Mouse (Mus musculus) embryo, embryonic 9.5 days (tissue): ENCODE results near the gene Olfr1138.

Experiments used
- DNase-seq: peaks from one replicate; pipeline ENCODE4 v3.0.0-alpha.2; 2017; ENCODE audit errors: extremely low spot score

Olfr1138 gene

GRCm38 (mm10) chr2:87739878-87740277 lies at the start of gene Olfr1138:
Gene Olfr1138 (minus strand): TSS chr2:87739978.
- no peak for DNase-seq

DNA sequence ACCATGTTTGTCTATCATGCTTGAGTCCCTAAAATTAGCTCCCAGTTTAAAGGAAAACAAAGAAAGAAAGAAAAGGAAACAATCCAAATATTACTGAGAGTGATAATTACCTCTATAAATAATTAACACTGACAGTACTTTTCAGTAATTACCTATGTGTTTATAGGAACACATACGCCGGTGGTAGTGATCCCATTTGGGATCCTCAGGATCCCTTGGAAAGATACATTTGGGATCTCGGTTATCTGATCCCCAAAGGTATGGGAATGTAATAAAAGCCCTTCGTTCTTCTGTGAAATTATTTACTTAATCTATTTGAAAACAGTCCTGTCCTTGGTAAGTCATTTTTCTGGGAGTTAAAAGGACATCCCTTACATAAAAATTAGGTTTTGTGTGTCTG lies 39.4 kb upstream of the Olfr1138 start, which contains the start of gene Olfr152:
Gene Olfr152 (plus strand): TSS at position 301 of the 400 bp plus-strand sequence.
- no peak for DNase-seq

DNA sequence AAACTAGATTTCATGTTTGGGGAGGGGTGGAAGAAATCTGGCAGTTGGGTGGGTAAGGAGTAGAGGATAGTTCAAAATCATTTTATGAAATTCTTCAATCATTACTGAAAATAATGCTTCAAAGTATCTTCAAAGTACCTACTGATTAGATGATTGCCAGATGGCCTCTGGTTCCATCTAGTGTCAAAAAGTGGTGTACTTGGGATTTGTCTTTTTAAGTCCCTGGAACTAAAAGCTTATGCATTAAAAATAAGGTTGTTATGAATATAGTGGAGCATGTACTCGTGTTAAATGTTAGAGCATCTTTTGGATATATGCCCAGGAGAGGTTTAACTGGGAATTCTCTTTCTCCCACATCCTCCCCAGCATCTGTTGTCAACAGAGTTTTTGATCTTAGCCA lies 36.4 kb upstream of the Olfr1138 start:
- DNase-seq: no peak

GRCm38 (mm10) chr2:87753891-87754290 lies 14.1 kb upstream of the Olfr1138 start, which contains the start of gene Olfr1141:
Gene Olfr1141 (minus strand): TSS chr2:87753991.
- no peak for DNase-seq

DNA sequence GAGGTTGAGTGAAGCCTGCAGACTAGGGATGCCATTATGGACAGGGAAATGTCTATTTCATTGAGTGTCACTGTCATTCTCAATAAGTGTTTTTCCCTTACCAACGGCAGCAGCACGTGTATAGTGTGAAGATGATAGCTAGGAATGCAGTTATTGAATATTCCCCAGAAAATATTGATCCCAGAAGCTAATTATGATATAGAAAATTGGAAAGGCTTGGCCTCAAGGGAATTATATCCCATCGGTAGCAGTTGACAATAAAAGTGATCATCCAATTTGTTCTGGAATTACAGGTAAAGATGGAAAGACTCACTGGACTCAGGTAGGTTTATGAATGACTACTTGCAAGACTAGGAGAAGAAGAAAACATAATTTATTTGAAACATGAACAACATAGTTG lies 3.7 kb upstream of the Olfr1138 start, which contains the start of gene Olfr1140:
Gene Olfr1140 (plus strand): TSS at position 301 of the 400 bp plus-strand sequence.
- DNase-seq: no peak

DNA sequence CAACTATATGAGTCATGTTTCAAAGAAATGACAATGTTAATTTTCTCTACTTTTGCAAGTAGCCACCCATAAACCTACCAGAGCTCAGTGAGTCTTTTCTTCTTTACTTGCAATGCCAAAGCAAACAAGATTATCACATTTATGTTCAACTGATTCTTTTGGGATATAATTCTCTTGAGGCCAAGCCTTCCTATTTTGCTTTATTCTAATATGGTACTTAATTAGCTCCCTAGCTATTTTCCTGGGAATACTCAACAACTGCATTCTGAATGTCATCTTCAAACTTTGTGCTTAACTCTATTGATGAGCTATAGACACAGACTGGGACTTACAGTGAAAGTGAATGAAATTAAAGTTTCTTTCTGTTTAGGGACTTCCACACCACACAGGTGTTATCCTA lies 26.7 kb downstream of the Olfr1138 start, which contains the start of gene Olfr1137:
Gene Olfr1137 (minus strand): TSS at position 101 of the 400 bp plus-strand sequence.
- no peak for DNase-seq

- no peak for DNase-seq
These were observed 45.9 kb downstream of the Olfr1138 start, which contains the start of gene Olfr1136 for GRCm38 (mm10) chr2:87693847-87694246. Gene Olfr1136 (minus strand): TSS chr2:87693947.
